8 mouse cellular contexts compared by ENCODE assay signal in the genomic region with DNA sequence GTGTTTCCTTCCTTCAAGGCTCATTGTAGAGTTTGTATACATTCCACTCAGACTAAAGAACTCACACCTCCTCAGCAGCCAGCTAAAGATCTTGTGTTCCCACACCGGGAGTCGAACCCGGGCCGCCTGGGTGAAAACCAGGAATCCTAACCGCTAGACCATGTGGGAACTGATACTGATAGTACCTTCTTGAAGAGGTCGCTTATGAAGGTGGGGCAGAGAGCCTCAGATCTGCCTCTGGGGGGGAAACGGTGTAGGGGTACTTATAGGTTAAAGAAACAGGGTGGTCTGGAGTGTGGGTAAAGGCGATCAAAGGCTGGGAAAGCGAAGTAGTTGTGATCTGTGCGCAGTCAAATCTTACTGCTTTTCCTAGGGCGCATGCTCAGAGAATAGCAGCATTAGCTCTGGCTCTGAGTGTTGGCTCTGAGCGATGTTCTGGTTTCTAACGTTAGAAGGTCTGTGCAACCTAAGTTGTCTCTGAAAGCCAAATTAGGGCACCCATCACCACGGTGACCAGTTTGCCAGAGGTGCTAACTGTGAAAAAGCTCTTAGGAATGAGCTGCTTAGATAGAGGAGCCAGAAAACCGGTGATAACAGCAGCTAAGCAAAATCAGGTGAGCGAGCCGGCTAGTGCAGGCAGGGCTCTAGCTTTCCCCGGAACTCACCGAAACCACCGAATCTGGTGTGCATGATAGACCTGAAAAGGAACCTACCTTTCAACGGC.
DNase-seq lines count a peak whose midpoint lies in the region; ATAC-seq lines count a peak whose summit lies in the region.

No protein-coding gene starts in this region.

- no peak overlapping the region for H3K9ac ChIP-seq in hindbrain, embryonic 11.5 days (ENCODE audit: low read depth, low read length)

- H3K4me3 ChIP-seq in hindbrain, embryonic 11.5 days (ENCODE audit: low read depth, low read length): peak overlapping the region; percentile 30

- 0 out of 2 replicates have a peak, but pooled peaks cover 2% of the 10 kb centered on the region for H3K4me1 ChIP-seq in hindbrain, embryonic 11.5 days (replicated peaks; ENCODE audit: control insufficient read depth, insufficient read depth, low read length)

- H3K9me3 ChIP-seq in hindbrain, embryonic 11.5 days (ENCODE audit: control insufficient read depth, low read length): no peaks in the 10 kb centered on the region

- DNase-seq in urinary bladder, adult 18-20 months (ENCODE audit: low spot score in 2 of 2): peak; percentile 6 to 32
- DNase-seq in urinary bladder, postnatal 10 days (ENCODE audit: low spot score): no peak
- peak; percentile 87 for DNase-seq in embryo, embryonic 9.5 days (ENCODE audit: extremely low spot score)
- peak; percentile 64 for DNase-seq in hindbrain, embryonic 11.5 days (ENCODE audit: low spot score)
- peak; percentile 38 for DNase-seq in layer of hippocampus, adult 9-10 months (ENCODE audit: low spot score)
- peak; percentile 9 for DNase-seq in lung, postnatal 10 days
- DNase-seq in right cerebral cortex, postnatal 4 days: peak; percentile 68
- DNase-seq in T-cell, adult 2 months (ENCODE audit: low spot score): no peak

- H3K4me2 ChIP-seq in hindbrain, embryonic 11.5 days (replicated peaks; ENCODE audit: low read depth, low read length): peak overlapping the region; percentile 55

- WGBS in hindbrain, embryonic 11.5 days: 15% methylated on average over 21 of the region's 21 CpGs

- H3K36me3 ChIP-seq in hindbrain, embryonic 11.5 days (ENCODE audit: control insufficient read depth, insufficient read depth, low read length): no peaks in the 10 kb centered on the region

- H3K27ac ChIP-seq in hindbrain, embryonic 11.5 days (ENCODE audit: low read depth, low read length): no peak overlapping the region

- H3K27me3 ChIP-seq in hindbrain, embryonic 11.5 days (ENCODE audit: control insufficient read depth, insufficient read depth, low read length): peaks cover 2% of the 10 kb centered on the region; the same call in 1 of the 2 replicates

- ATAC-seq in hindbrain, embryonic 11.5 days (ENCODE audit: low FRiP score): peak; percentile 38; the same call in 1 of the 2 replicates

Comparison
In these comparisons a context has a peak if more than half of its experiments do, and no peak if none do; other contexts are left out.
1. DNase-seq: peak in urinary bladder, adult 18-20 months (2 of 2), embryo, embryonic 9.5 days (single experiment), hindbrain, embryonic 11.5 days (single experiment), layer of hippocampus, adult 9-10 months (single experiment), lung, postnatal 10 days (single experiment) and right cerebral cortex, postnatal 4 days (single experiment); none in urinary bladder, postnatal 10 days (single experiment) and T-cell, adult 2 months (single experiment).